Mouse (Mus musculus) intestine, postnatal 0 days (tissue): Measurements from ENCODE around the gene Ctla2a. TPM values are rescaled to one million over a fixed set of nuclear protein-coding genes. Genes with fewer than 3 reads are reported as not detected.
A peak's percentile ranks its signal among the peaks of the same experiment; 100 is the strongest.
"Not testable (repeated sequence)": the region's sequence is repeated elsewhere in the genome, so short reads cannot be mapped to it uniquely, and the experiment has no call there.

ENCODE experiments used
- ATAC-seq: fragments of 200-750 bp; cut with Nextera tagmentation; 2 replicates; pipeline ENCODE4 v1.8.0; 2017; ENCODE audit warnings: mild to moderate bottlenecking, moderate TSS enrichment, moderate library complexity
- H3K27ac ChIP-seq: fragments of 300-500 bp; sonication (generic); 2 replicates; pipeline ENCODE4 v1.5.1; 2014; ENCODE audit warnings: mild to moderate bottlenecking, low read depth, low read length, moderate library complexity
- H3K27me3 ChIP-seq: fragments of 300-500 bp; sonication (generic); replicated peaks from 2 replicates; pipeline ENCODE4 v1.6.1; 2014; ENCODE audit warnings: low read length, mixed read lengths; ENCODE audit not compliant: control insufficient read depth, insufficient read depth
- H3K36me3 ChIP-seq: fragments of 300-500 bp; sonication (generic); 2 replicates; pipeline ENCODE4 v1.6.1; 2014; ENCODE audit warnings: mild to moderate bottlenecking, moderate library complexity; ENCODE audit not compliant: control insufficient read depth, insufficient read depth
- H3K4me1 ChIP-seq: fragments of 300-500 bp; sonication (generic); replicated peaks from 2 replicates; pipeline ENCODE4 v1.6.1; 2014; ENCODE audit warnings: antibody characterized with exemption, low read length, mixed read lengths; ENCODE audit not compliant: control insufficient read depth, insufficient read depth
- H3K4me2 ChIP-seq: fragments of 300-500 bp; sonication (generic); replicated peaks from 2 replicates; pipeline ENCODE4 v1.6.1; 2014; ENCODE audit warnings: low read depth, mild to moderate bottlenecking, moderate library complexity
- H3K4me3 ChIP-seq: fragments of 300-500 bp; sonication (generic); 2 replicates; pipeline ENCODE4 v1.5.1; 2014; ENCODE audit warnings: low read depth, low read length
- H3K9ac ChIP-seq: fragments of 300-500 bp; sonication (generic); 2 replicates; pipeline ENCODE4 v1.6.1; 2014; ENCODE audit warnings: mild to moderate bottlenecking, low read depth, low read length
- H3K9me3 ChIP-seq: fragments of 300-500 bp; sonication (generic); 2 replicates; pipeline ENCODE4 v1.6.1; 2016; ENCODE audit warnings: mixed run types; ENCODE audit not compliant: control insufficient read depth
- CTCF ChIP-seq: sonication (generic); IDR thresholded peaks from 2 replicates; pipeline ENCODE4 v1.5.1; 2016; ENCODE audit warnings: low read depth, mild to moderate bottlenecking, control low read depth, antibody characterized with exemption, moderate library complexity
- WGBS: fragments of 180-500 bp; shearing (Covaris S2); extraction: QIAGEN DNeasy Blood & Tissue Kit; methylation state at CpG from one replicate; pipeline ENCODE4 v1.1.7; 2014; 5-methylcytosine and 5-hydroxymethylcytosine counted together
- polyA plus RNA-seq: library from polyadenylated mRNA; unstranded; fragments of >200 nt; fragmentation: Nextera tagmentation; extraction: Ambion mirVana; gene quantifications from 2 replicates; pipeline ENCODE4 v1.2.1, GENCODE M21; 2015

The Ctla2a gene
- 30.2 and 32.3 TPM in 2 replicates for polyA plus RNA-seq

GRCm38 (mm10) chr13:60936500-60936901, at the start of gene Ctla2a, which contains the start of gene Gm49391:
Ctla2a (minus strand) TSS chr13:60936625.
Gm49391 (minus strand) TSS chr13:60936571.
- H3K4me3 ChIP-seq: no peak within 1 kb of the TSS
- H3K9ac ChIP-seq: no peak within 1 kb of the TSS
- no peaks in the 10 kb centered on the region for H3K36me3 ChIP-seq
- no peak for ATAC-seq
- no peak within 1 kb of the TSS for H3K27ac ChIP-seq
- no peak within 1 kb of the TSS for H3K4me2 ChIP-seq
- no peaks in the 10 kb centered on the region for H3K27me3 ChIP-seq
- H3K4me1 ChIP-seq: no peaks in the 10 kb centered on the region
- no peaks in the 10 kb centered on the region for H3K9me3 ChIP-seq
- no peak for TF ChIP-seq CTCF
- 46% methylated on average over 5 of the region's 5 CpGs for WGBS

DNA sequence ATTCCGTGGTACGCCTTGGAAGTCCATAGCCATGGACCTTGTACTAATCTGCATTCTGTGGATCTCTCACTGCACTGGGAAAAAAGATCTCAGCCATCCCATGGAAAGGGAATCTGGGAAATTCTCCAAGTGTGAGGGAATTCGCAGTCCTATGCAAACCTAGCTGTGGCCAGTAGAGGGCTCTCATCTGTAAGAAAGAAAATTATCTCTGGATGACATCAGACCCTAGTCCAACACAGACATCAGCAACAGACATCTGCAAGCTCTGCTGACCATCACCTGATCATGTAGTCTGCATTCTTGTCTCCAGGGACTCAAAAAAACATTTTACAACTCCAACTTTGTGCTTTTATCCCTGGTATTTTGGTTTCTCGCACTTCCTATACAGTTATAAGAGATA, 35.9 kb upstream of the Ctla2a start:
- H3K27me3 ChIP-seq, ATAC-seq, H3K4me3 ChIP-seq, H3K4me1 ChIP-seq, H3K4me2 ChIP-seq, H3K27ac ChIP-seq, H3K9me3 ChIP-seq, H3K36me3 ChIP-seq, H3K9ac ChIP-seq: not testable (repeated sequence)
- 76% methylated on average over 4 of the region's 4 CpGs for WGBS
- TF ChIP-seq CTCF: 0 out of 2 replicates have a peak, but pooled peaks have one; percentile 5

DNA sequence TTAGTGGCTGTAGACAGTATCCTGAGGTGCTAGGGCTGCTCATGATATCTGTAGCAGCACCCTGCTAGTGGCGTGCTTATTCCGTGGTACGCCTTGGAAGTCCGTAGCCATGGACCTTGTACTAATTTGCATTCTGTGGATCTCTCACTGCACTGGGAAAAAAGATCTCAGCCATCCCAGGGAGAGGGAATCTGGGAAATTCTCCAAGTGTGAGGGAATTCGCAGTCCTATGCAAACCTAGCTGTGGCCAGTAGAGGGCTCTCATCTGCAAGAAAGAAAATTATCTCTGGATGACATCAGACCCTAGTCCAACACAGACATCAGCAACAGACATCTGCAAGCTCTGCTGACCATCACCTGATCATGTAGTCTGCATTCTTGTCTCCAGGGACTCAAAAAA, 27.6 kb upstream of the Ctla2a start:
- WGBS: 20% methylated on average over 4 of the region's 5 CpGs
- H3K4me2 ChIP-seq, ATAC-seq, H3K9me3 ChIP-seq, H3K9ac ChIP-seq, H3K4me1 ChIP-seq, H3K27ac ChIP-seq, H3K4me3 ChIP-seq, H3K27me3 ChIP-seq, H3K36me3 ChIP-seq: not testable (repeated sequence)

DNA sequence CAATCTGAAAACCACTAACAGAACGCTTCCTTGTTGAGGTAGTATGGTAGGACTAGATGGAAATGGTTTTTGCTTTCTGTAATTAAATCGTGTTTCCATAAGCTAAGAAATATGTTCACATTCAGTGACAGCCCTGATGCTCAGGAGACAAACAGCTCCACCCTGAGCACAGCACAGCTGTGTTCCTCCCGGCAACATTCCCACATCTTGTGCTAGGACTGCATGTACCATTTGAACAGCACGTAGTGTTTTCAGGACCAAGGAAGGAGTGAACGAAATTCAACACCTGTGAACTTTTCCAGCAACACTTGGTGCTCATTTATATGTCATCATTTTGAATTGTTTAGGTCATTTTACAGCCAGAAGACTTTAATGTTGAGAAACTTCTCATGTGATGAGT, 25.3 kb upstream of the Ctla2a start:
- Histone ChIP-seq H3K9me3 (0 out of 2 replicates have a peak, but pooled peaks cover 2% of the 10 kb centered on the region), H3K27me3 (no peaks in the 10 kb centered on the region), H3K36me3 (no peaks in the 10 kb centered on the region), H3K4me2 (no peak overlapping the region), H3K4me1 (no peaks in the 10 kb centered on the region), H3K9ac (no peak overlapping the region), H3K27ac (no peak overlapping the region), H3K4me3 (no peak overlapping the region)
- no peak for ATAC-seq
- WGBS: 67% methylated on average over 5 of the region's 5 CpGs
- TF ChIP-seq CTCF: no peak

DNA sequence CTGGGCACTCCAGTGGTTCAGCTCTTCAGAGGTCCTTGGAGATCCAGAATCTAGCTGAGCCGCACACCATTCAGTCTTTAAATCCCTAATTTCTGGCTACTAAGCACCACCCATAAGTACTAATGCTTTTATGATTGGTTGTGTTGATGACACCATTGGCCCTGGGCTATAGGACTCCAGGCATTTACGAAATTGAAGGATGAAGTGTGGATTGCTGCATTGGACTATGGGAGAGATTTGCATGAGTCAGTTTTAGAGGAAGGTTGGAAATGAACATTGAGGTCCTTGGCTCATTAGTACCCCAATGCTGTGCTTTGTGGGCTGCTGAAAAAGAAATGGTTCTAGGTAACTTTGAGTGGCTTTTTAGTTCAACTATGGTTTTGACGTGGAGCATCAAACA, 5.5 kb upstream of the Ctla2a start, which contains the start of gene Tpbpa:
Gene Tpbpa, minus strand, starts transcription at position 101 of the 400 bp plus-strand sequence.
- not testable (repeated sequence) for H3K9ac ChIP-seq, H3K27ac ChIP-seq, H3K4me2 ChIP-seq, H3K9me3 ChIP-seq, H3K4me3 ChIP-seq, H3K27me3 ChIP-seq, H3K4me1 ChIP-seq, ATAC-seq, H3K36me3 ChIP-seq
- 75% methylated on average over 3 of the region's 3 CpGs for WGBS

DNA sequence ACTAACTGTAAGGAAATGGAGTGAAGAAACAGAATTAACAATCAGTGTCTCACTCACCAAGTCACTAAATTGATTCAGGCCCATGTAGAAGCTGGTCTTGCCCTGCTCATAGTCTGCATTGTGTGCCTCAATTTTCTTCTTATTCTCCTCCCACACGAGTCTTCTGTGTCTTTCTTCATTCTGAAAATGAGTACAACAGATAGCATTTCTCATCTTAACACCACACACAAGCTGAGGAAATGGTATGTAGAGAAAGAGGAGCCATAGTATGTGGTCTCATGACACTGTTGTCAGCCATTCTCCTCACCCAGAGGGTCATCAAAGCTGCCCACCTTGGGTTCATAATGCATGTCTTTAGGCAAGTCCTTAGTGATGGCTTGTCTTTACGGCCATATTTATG, 935 bp downstream of the Ctla2a start, which contains the start of gene Gm49393:
Gene Gm49393, minus strand, starts transcription at position 101 of the 400 bp plus-strand sequence.
- H3K27ac ChIP-seq, H3K4me1 ChIP-seq, H3K27me3 ChIP-seq, H3K9me3 ChIP-seq, H3K4me2 ChIP-seq, H3K36me3 ChIP-seq, ATAC-seq, H3K4me3 ChIP-seq, H3K9ac ChIP-seq: not testable (repeated sequence)
- 74% methylated on average over 2 of the region's 2 CpGs for whole genome bisulfite sequencing

GRCm38 (mm10) chr13:60904780-60905179, 31.6 kb downstream of the Ctla2a start, which contains the start of gene Tpbpb:
Tpbpb (minus strand) TSS chr13:60904880.
- not testable (repeated sequence) for H3K4me2 ChIP-seq, H3K9me3 ChIP-seq, H3K9ac ChIP-seq, H3K27ac ChIP-seq, H3K36me3 ChIP-seq, ATAC-seq, H3K27me3 ChIP-seq, H3K4me1 ChIP-seq, H3K4me3 ChIP-seq
- WGBS: 88% methylated on average over 2 of the region's 2 CpGs
